Comparison of ENCODE assay signal across 16 mouse cellular contexts in the genomic region with DNA sequence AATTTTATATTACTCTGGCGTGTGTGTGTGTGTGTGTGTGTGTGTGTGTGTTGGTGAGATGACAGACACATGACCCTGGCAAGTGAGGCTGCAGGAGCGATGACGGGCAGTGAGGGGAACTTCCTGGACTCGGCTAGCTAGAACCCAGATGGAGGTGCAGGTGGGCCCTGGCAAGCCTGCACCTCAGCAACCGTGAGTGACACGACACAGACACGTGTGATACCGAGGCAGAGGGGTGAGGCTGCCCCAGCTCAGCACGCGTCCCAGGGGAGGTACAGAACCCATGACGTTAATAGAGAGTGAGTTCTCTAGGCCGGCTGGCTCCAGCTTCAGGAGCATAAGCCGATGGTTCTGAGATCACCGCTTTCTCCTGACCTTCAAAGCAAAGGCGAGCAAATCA. TPM values are rescaled to one million over a fixed set of nuclear protein-coding genes. Genes with fewer than 3 reads are reported as not detected.
DNase-seq lines count a peak whose midpoint lies in the region; ATAC-seq lines count a peak whose summit lies in the region.
"Had no signal": no experiment of that assay in that cellular context is flagged by ENCODE, and none has a peak within 500 bp of the region (broad histone marks: within the 10 kb centered on the region; RNA-seq: fewer than 3 reads in every experiment).

No protein-coding gene starts in this region.

- DNase-seq in cerebellum, postnatal 10 days = peak; percentile 64 to 66
- DNase-seq in cerebellum, adult 11-12 months = no peak
- DNase-seq in cerebellum, postnatal 25 days = peak; percentile 49 to 61
- peak; percentile 52 for DNase-seq in brain, adult 2 months (ENCODE audit: low read depth, low spot score)
- DNase-seq in heart, adult 8-10 months (ENCODE audit: low spot score) = no peak
- DNase-seq in natural killer cell, adult 2 months (ENCODE audit: low spot score in 2 of 2) = no peak
- DNase-seq: adrenal gland, adult 8-10 months; adrenal gland, postnatal 14 days; adrenal gland, postnatal 36 days; cerebellum, adult 9-11 months; embryo, embryonic 11 days had no signal

- no peak for ATAC-seq in cerebellum, adult (ENCODE audit: insufficient number of reproducible peaks, low FRiP score, low TSS enrichment)
- ATAC-seq: activated CD4-positive, CD25-positive, alpha-beta regulatory T cell, adult 4 months; forebrain, embryonic 14.5 days; forebrain, embryonic 16.5 days; Patski had no signal

RNA-seq across cellular contexts. Expression of gene Tchp, which starts 24.4 kb away (rescaled TPM):
- total RNA-seq in heart, adult 8-10 months (2022) = 1 to 10 TPM; 4.2 to 5.0 (median 4.9) TPM

RNA-seq across cellular contexts. Expression of gene Gltp, which starts 41.2 kb away (rescaled TPM):
- total RNA-seq in heart, adult 8-10 months (2022) = 10 to 100 TPM; 18.4 to 19.2 (median 18.5) TPM

RNA-seq across cellular contexts. Expression of gene Ankrd13a, which starts 42.5 kb away (rescaled TPM):
- total RNA-seq in heart, adult 8-10 months (2022) = 10 to 100 TPM; 28.0 to 34.3 (median 30.1) TPM

RNA-seq across cellular contexts. Expression of gene Git2, which starts 43.3 kb away (rescaled TPM):
- 10 to 100 TPM; 27.9 to 34.6 (median 30.5) TPM for total RNA-seq in heart, adult 8-10 months (2022)

Comparison
In these comparisons a context has a peak if more than half of its experiments do, and no peak if none do; other contexts are left out.
1. DNase-seq: peak in cerebellum, postnatal 10 days (2 of 2), cerebellum, postnatal 25 days (2 of 2) and brain, adult 2 months (single experiment); none in cerebellum, adult 11-12 months (single experiment), heart, adult 8-10 months (single experiment) and natural killer cell, adult 2 months (0 of 2).